Mouse (Mus musculus) ES-Bruce4 (cell line): ENCODE data around the gene Fam168a. TPM values are rescaled to one million over a fixed set of nuclear protein-coding genes. Genes with fewer than 3 reads are reported as not detected.

ENCODE experiments used
- H3K27ac ChIP-seq: 2 replicates; pipeline ENCODE4 v1.5.1; 2012; ENCODE audit warnings: low read length, inconsistent platforms; ENCODE audit not compliant: insufficient read depth
- H3K27me3 ChIP-seq: 2 replicates; pipeline ENCODE4 v1.6.1; 2012; ENCODE audit warnings: mild to moderate bottlenecking, low read length, inconsistent platforms; ENCODE audit not compliant: control insufficient read depth, poor library complexity, insufficient read depth, severe bottlenecking
- H3K36me3 ChIP-seq: 2 replicates; pipeline ENCODE4 v1.6.1; 2012; ENCODE audit warnings: inconsistent platforms, mild to moderate bottlenecking, low read length, moderate library complexity; ENCODE audit not compliant: control insufficient read depth, poor library complexity, insufficient read depth, severe bottlenecking
- H3K4me1 ChIP-seq: one replicate; pipeline ENCODE4 v1.8.1; 2011; ENCODE audit warnings: low read length; ENCODE audit not compliant: control insufficient read depth, insufficient read depth
- H3K4me3 ChIP-seq: 2 replicates; pipeline ENCODE4 v1.5.1; 2011; ENCODE audit warnings: low read depth, mild to moderate bottlenecking, low read length
- H3K9ac ChIP-seq: 2 replicates; pipeline ENCODE4 v1.6.1; 2012; ENCODE audit warnings: low read depth, mild to moderate bottlenecking, inconsistent platforms; ENCODE audit not compliant: poor library complexity, severe bottlenecking
- H3K9me3 ChIP-seq: replicated peaks from 2 replicates; pipeline ENCODE4 v1.6.1; 2012; ENCODE audit warnings: mild to moderate bottlenecking, low read length, inconsistent platforms; ENCODE audit not compliant: control insufficient read depth, poor library complexity, insufficient read depth, severe bottlenecking
- CTCF ChIP-seq: IDR thresholded peaks from one replicate; pipeline ENCODE4 v1.8.1; 2011; ENCODE audit warnings: low read depth, low read length
- EP300 ChIP-seq: IDR thresholded peaks from 2 replicates; pipeline ENCODE4 v1.6.1; 2011; ENCODE audit warnings: low read depth, low read length; ENCODE audit not compliant: insufficient read depth
- POLR2A ChIP-seq: IDR thresholded peaks from one replicate; pipeline ENCODE4 v1.8.1; 2011; ENCODE audit warnings: low read length; ENCODE audit not compliant: insufficient read depth
- polyA plus RNA-seq: library from polyadenylated mRNA; stranded (reverse); fragments of >200 nt; gene quantifications from 2 replicates; pipeline ENCODE4 v1.2.4, GENCODE M21; 2011; ENCODE audit warnings: low read depth; ENCODE audit not compliant: missing spikeins, insufficient read depth, insufficient read length

Fam168a gene
- polyA plus RNA-seq, 1 experiment: 27.4 TPM

DNA sequence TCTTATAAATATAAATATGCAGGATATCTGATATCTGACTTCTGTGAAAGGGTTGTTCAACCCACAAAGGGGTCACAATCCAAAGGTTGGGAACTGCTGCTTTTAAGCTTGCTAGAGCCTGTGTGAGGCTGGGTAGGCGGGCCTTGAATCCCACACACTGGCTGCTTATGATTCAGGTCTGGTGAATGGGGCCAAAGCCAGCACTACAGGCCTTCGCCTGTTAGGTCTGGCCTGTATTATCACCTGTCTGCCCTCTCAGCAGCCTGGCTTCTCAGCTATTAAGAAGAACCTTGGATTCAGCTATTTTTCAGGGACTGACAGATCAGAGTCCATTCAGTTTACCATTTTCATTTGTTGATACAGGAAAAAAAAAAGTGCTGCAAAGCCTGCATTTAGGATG is 99.0 kb downstream of the Fam168a start:
- H3K4me1 ChIP-seq: no peaks in the 10 kb centered on the region
- no peaks in the 10 kb centered on the region for H3K9me3 ChIP-seq
- H3K9ac ChIP-seq: no peak overlapping the region
- no peaks in the 10 kb centered on the region for H3K27me3 ChIP-seq
- TF ChIP-seq EP300: no peak
- no peak for TF ChIP-seq POLR2A
- no peak for TF ChIP-seq CTCF
- no peak overlapping the region for H3K4me3 ChIP-seq
- H3K36me3 ChIP-seq: no peaks in the 10 kb centered on the region
- H3K27ac ChIP-seq: no peak overlapping the region

GRCm38 (mm10) chr7:100811912-100812311 is 105.5 kb downstream of the Fam168a start:
- no peaks in the 10 kb centered on the region for H3K36me3 ChIP-seq
- no peak overlapping the region for H3K4me3 ChIP-seq
- peaks cover 2% of the 10 kb centered on the region for H3K4me1 ChIP-seq
- H3K27me3 ChIP-seq: no peaks in the 10 kb centered on the region
- no peak for TF ChIP-seq EP300
- no peak for TF ChIP-seq CTCF
- TF ChIP-seq POLR2A: no peak
- no peak overlapping the region for H3K27ac ChIP-seq
- H3K9ac ChIP-seq: no peak overlapping the region
- no peaks in the 10 kb centered on the region for H3K9me3 ChIP-seq

- Histone ChIP-seq H3K36me3 (no peaks in the 10 kb centered on the region), H3K4me1 (peaks cover 2% of the 10 kb centered on the region), H3K9ac (no peak overlapping the region), H3K27ac (no peak overlapping the region), H3K27me3 (no peaks in the 10 kb centered on the region), H3K9me3 (no peaks in the 10 kb centered on the region), H3K4me3 (no peak overlapping the region)
- TF ChIP-seq CTCF (no peak), EP300 (no peak), POLR2A (no peak)
These were observed 106.2 kb downstream of the Fam168a start for GRCm38 (mm10) chr7:100812641-100813040.

DNA sequence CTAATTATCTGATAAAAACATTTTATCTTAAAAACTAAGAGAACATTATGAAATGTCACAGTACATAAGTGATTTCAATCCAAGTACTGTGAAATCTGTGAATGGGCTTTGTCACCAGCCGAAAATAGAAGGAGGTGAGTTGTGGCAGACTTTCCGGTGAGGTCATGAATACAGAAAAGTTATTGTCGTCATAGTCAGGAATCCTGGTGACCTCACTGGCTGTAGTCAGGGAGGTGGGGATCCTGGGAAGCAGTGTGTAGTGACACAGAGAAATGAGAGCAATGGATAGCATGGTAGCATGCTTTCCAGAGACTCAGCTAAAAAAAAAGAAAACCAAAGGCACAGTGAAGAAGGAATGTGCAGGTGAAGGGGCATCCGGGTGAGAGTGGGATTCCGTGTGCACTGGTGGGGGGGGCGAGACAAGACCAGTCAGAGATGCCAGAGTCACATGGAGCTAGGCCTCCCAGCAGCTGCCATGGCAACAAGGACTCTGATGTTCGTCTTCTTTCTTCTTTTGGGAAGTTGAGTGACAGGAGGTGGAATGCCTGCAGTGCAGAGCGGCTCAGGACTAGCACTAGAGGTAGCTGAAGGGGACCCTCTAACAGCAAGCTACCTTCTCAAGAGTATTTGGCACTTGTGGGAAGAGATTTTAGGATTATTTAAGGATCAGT is 109.6 kb downstream of the Fam168a start:
- H3K9me3 ChIP-seq: no peaks in the 10 kb centered on the region
- no peak overlapping the region for H3K4me3 ChIP-seq
- H3K9ac ChIP-seq: no peak overlapping the region
- no peaks in the 10 kb centered on the region for H3K36me3 ChIP-seq
- TF ChIP-seq CTCF: no peak
- TF ChIP-seq EP300: no peak
- TF ChIP-seq POLR2A: no peak
- peaks cover 2% of the 10 kb centered on the region for H3K4me1 ChIP-seq
- no peak overlapping the region for H3K27ac ChIP-seq
- no peaks in the 10 kb centered on the region for H3K27me3 ChIP-seq

DNA sequence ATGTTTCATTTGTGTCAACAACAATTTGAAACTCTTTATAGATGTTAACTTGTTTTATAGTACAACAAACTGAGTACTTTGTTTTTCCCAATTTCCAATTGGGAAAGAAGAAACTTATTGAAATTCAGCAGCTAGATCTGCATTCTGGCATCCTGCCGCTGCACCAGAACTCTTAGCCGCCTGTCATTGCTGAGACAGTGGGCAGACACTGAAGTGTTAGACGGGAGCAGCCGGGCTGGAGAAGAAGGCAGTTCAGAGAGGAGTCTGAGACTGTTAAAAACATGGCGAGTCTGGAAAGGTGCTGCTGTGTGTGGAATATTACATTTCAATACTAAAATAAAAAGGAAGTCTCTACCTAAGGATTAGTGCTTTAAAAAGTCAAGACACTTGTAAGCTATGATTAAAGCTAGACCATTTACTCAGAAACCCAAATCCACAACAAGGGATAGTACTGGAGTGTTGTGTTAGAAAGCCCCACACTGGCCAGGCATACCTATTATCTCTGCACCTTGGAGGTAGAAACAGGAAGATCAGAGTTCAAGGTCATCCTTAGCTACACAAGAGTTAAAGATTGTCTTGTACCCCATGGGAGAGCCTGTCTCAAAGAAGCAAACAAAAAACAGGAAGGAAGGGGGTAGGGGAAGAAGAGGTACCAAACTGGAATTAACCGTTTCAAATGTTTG is 110.5 kb downstream of the Fam168a start:
- no peaks in the 10 kb centered on the region for H3K9me3 ChIP-seq
- H3K4me1 ChIP-seq: peaks cover 2% of the 10 kb centered on the region
- H3K27me3 ChIP-seq: no peaks in the 10 kb centered on the region
- no peak overlapping the region for H3K4me3 ChIP-seq
- no peak overlapping the region for H3K9ac ChIP-seq
- peak overlapping the region; percentile 93 for H3K27ac ChIP-seq
- no peak for TF ChIP-seq POLR2A
- TF ChIP-seq EP300: no peak
- TF ChIP-seq CTCF: no peak
- H3K36me3 ChIP-seq: no peaks in the 10 kb centered on the region

- Histone ChIP-seq H3K4me1 (peaks cover 2% of the 10 kb centered on the region), H3K27ac (peak overlapping the region; percentile 93), H3K4me3 (no peak overlapping the region), H3K27me3 (no peaks in the 10 kb centered on the region), H3K9me3 (no peaks in the 10 kb centered on the region), H3K9ac (no peak overlapping the region), H3K36me3 (no peaks in the 10 kb centered on the region)
- no peak for TF ChIP-seq POLR2A
- TF ChIP-seq EP300: no peak
- TF ChIP-seq CTCF: no peak
These were observed 111.0 kb downstream of the Fam168a start for GRCm38 (mm10) chr7:100817442-100817760.
